Mouse (Mus musculus) liver, embryonic 15.5 days (tissue): ENCODE measurements around the gene H2-Oa. TPM values are rescaled to one million over a fixed set of nuclear protein-coding genes. Genes with fewer than 3 reads are reported as not detected.

Experiments used
- ATAC-seq: fragments of 200-750 bp; cut with Nextera tagmentation; 2 replicates; pipeline ENCODE4 v1.8.0; 2017; ENCODE audit warnings: moderate number of reproducible peaks, mild to moderate bottlenecking, moderate library complexity; ENCODE audit not compliant: insufficient read depth
- H3K27ac ChIP-seq: fragments of 300-500 bp; sonication (generic); replicated peaks from 2 replicates; pipeline ENCODE4 v1.5.1; 2015; ENCODE audit warnings: mild to moderate bottlenecking, inconsistent platforms
- H3K27me3 ChIP-seq: fragments of 300-500 bp; sonication (generic); 2 replicates; pipeline ENCODE4 v1.6.1; 2015; ENCODE audit warnings: mild to moderate bottlenecking, inconsistent platforms
- H3K36me3 ChIP-seq: fragments of 300-500 bp; sonication (generic); replicated peaks from 2 replicates; pipeline ENCODE4 v1.6.1; 2015; ENCODE audit warnings: moderate library complexity, mild to moderate bottlenecking, inconsistent platforms
- H3K4me1 ChIP-seq: fragments of 300-500 bp; sonication (generic); replicated peaks from 2 replicates; pipeline ENCODE4 v1.6.1; 2015; ENCODE audit warnings: inconsistent platforms
- H3K4me2 ChIP-seq: fragments of 300-500 bp; sonication (generic); 2 replicates; pipeline ENCODE4 v1.6.1; 2015; ENCODE audit warnings: moderate library complexity, mild to moderate bottlenecking, inconsistent platforms
- H3K4me3 ChIP-seq: fragments of 300-500 bp; sonication (generic); replicated peaks from 2 replicates; pipeline ENCODE4 v1.5.1; 2015; ENCODE audit warnings: mild to moderate bottlenecking, inconsistent platforms
- H3K9ac ChIP-seq: fragments of 300-500 bp; sonication (generic); 2 replicates; pipeline ENCODE4 v1.6.1; 2015; ENCODE audit warnings: moderate library complexity, mild to moderate bottlenecking, inconsistent platforms
- H3K9me3 ChIP-seq: fragments of 300-500 bp; sonication (generic); replicated peaks from 2 replicates; pipeline ENCODE4 v1.6.1; 2016; ENCODE audit warnings: inconsistent platforms
- WGBS: fragments of 180-500 bp; shearing (Covaris S2); methylation state at CpG from one replicate; pipeline ENCODE4 v1.1.7; 2015; ENCODE audit warnings: mixed read lengths; ENCODE audit not compliant: insufficient replicate concordance; 5-methylcytosine and 5-hydroxymethylcytosine counted together
- polyA plus RNA-seq: library from polyadenylated mRNA; unstranded; fragments of >200 nt; fragmentation: Nextera tagmentation; extraction: Ambion mirVana; gene quantifications from 2 replicates; pipeline ENCODE4 v1.2.1, GENCODE M21; 2015

Gene H2-Oa
- polyA plus RNA-seq, 1 experiment from 2014 or later: 0.40 TPM

- Histone ChIP-seq H3K36me3 (peaks cover 15% of the 10 kb centered on the region), H3K27me3 (peaks cover under 1% of the 10 kb centered on the region; the same call in 1 of the 2 replicates), H3K9me3 (no peaks in the 10 kb centered on the region), H3K4me2 (peak within 1 kb of the TSS; percentile 99), H3K9ac (peak within 1 kb of the TSS; percentile 91), H3K27ac (peak within 1 kb of the TSS; percentile 99), H3K4me1 (peaks cover 68% of the 10 kb centered on the region), H3K4me3 (peak within 1 kb of the TSS; percentile 94)
- WGBS: under 1% methylated on average over 75 of the region's 75 CpGs
- ATAC-seq: peak; percentile 46
These were observed 30.2 kb downstream of the H2-Oa start, which contains the start of gene Brd2 for GRCm38 (mm10) chr17:34122188-34122984. Gene Brd2, minus strand, starts transcription at chr17:34122634.

- Histone ChIP-seq H3K4me1 (peaks cover 70% of the 10 kb centered on the region), H3K9ac (peak overlapping the region; percentile 91), H3K9me3 (no peaks in the 10 kb centered on the region), H3K27me3 (peaks cover 7% of the 10 kb centered on the region), H3K4me2 (peak overlapping the region; percentile 99), H3K27ac (peak overlapping the region; percentile 99), H3K36me3 (peaks cover 7% of the 10 kb centered on the region), H3K4me3 (peak overlapping the region; percentile 94)
- no peak for ATAC-seq
- 1% methylated on average over 7 of the region's 7 CpGs for WGBS
These were observed 31.0 kb downstream of the H2-Oa start for GRCm38 (mm10) chr17:34123111-34123510.

GRCm38 (mm10) chr17:34123518-34123917 is 31.4 kb downstream of the H2-Oa start:
- peak overlapping the region; percentile 99 for H3K27ac ChIP-seq
- peaks cover 11% of the 10 kb centered on the region for H3K27me3 ChIP-seq
- H3K36me3 ChIP-seq: peaks cover 3% of the 10 kb centered on the region
- 25% methylated on average over 2 of the region's 2 CpGs for WGBS
- peak overlapping the region; percentile 99 for H3K4me2 ChIP-seq
- H3K9me3 ChIP-seq: no peaks in the 10 kb centered on the region
- H3K9ac ChIP-seq: peak overlapping the region; percentile 91
- peak overlapping the region; percentile 94 for H3K4me3 ChIP-seq
- ATAC-seq: no peak
- H3K4me1 ChIP-seq: peaks cover 74% of the 10 kb centered on the region

- H3K9me3 ChIP-seq: no peaks in the 10 kb centered on the region
- no peaks in the 10 kb centered on the region; the same call in 1 of the 2 replicates for H3K36me3 ChIP-seq
- H3K27me3 ChIP-seq: peaks cover 23% of the 10 kb centered on the region
- H3K27ac ChIP-seq: no peak overlapping the region
- no peak overlapping the region for H3K9ac ChIP-seq
- no peak overlapping the region for H3K4me3 ChIP-seq
- 23% methylated on average over 6 of the region's 6 CpGs for WGBS
- no peak for ATAC-seq
- peak overlapping the region; percentile 99 for H3K4me2 ChIP-seq
- H3K4me1 ChIP-seq: peaks cover 83% of the 10 kb centered on the region
These were observed 32.5 kb downstream of the H2-Oa start for GRCm38 (mm10) chr17:34124649-34125048.

DNA sequence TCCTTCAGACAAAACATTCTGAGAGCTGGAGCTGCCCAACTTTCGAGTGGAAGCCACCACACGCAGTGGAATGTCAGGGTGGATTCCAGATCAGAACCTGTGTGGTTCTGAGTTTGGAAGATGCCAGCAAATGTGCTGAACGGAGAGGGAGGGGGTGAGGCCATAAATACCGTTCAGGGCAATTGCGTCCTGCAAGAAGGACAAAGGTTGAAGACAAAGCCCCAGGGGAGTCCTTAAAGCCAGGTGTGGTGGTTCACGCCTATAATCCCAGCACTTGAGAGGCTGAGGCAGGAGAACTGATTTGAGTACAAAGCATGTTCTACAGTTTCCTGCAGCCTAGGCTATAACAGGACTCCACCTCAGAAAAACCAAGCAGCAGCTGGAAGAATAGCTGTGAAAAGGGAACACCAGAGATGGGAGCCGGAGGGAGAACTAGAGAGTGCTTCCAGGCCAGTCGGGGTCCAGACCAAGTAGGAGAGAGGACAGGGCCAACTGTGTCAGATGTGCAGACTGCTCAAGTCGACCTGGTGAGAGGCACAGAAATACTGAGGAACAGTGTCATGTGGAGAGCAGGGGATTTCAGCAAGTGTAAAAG is 34.8 kb downstream of the H2-Oa start:
- H3K27me3 ChIP-seq: peaks cover 41% of the 10 kb centered on the region
- H3K4me3 ChIP-seq: no peak overlapping the region
- H3K4me2 ChIP-seq: peak overlapping the region; percentile 35
- H3K27ac ChIP-seq: no peak overlapping the region
- H3K36me3 ChIP-seq: no peaks in the 10 kb centered on the region; the same call in 1 of the 2 replicates
- ATAC-seq: no peak
- no peak overlapping the region for H3K9ac ChIP-seq
- H3K4me1 ChIP-seq: peaks cover 80% of the 10 kb centered on the region
- WGBS: 62% methylated on average over 9 of the region's 9 CpGs
- no peaks in the 10 kb centered on the region for H3K9me3 ChIP-seq

- Histone ChIP-seq H3K27me3 (peaks cover 41% of the 10 kb centered on the region), H3K4me2 (peak overlapping the region; percentile 35), H3K27ac (no peak overlapping the region), H3K4me1 (peaks cover 78% of the 10 kb centered on the region), H3K4me3 (no peak overlapping the region), H3K36me3 (no peaks in the 10 kb centered on the region; the same call in 1 of the 2 replicates), H3K9me3 (no peaks in the 10 kb centered on the region), H3K9ac (no peak overlapping the region)
- ATAC-seq: no peak
- 12% methylated on average over 6 of the region's 6 CpGs for WGBS
These were observed 35.3 kb downstream of the H2-Oa start for GRCm38 (mm10) chr17:34127475-34127874.

DNA sequence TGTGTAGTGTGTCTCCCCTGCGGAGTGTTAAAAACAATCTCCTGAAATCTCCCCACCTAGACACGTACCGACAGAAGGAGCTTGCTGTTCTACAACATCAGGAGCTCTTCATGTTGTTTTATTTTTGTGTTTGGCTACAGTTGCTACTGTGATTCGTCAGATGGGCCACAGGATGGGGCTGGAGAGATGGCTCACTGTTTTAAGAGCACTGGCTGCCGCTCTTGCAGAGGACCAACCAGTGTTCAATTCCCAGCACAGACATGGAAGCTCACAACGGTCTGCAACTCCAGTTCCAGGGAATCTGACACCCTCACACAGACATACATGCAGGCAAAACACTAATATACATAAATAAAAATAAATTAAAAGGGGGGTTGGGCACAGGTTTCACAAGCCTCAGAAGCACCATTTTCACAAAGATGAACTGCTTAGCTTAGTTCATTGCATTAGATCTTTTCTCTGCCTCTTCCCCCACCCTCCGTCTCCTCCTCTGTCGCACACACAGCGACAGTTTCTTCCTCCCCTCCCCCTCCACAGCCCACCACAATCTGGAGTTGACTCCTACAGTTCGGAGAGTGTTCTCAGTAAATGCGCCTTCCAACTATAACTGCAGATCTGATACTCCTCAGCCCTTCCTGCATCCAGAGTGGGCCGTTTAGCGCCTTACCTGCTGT is 36.3 kb downstream of the H2-Oa start:
- H3K4me3 ChIP-seq: no peak overlapping the region
- WGBS: 28% methylated on average over 13 of the region's 13 CpGs
- no peaks in the 10 kb centered on the region; the same call in 1 of the 2 replicates for H3K36me3 ChIP-seq
- no peak overlapping the region for H3K9ac ChIP-seq
- H3K4me2 ChIP-seq: 0 out of 2 replicates have a peak overlapping the region, but pooled peaks have one; percentile 23
- H3K27ac ChIP-seq: no peak overlapping the region
- peaks cover 68% of the 10 kb centered on the region for H3K4me1 ChIP-seq
- no peak for ATAC-seq
- H3K9me3 ChIP-seq: no peaks in the 10 kb centered on the region
- H3K27me3 ChIP-seq: peaks cover 41% of the 10 kb centered on the region

- Histone ChIP-seq H3K9ac (no peak overlapping the region), H3K4me1 (peaks cover 61% of the 10 kb centered on the region), H3K9me3 (no peaks in the 10 kb centered on the region), H3K4me3 (no peak overlapping the region), H3K4me2 (0 out of 2 replicates have a peak overlapping the region, but pooled peaks have one; percentile 23), H3K27me3 (peaks cover 41% of the 10 kb centered on the region), H3K36me3 (no peaks in the 10 kb centered on the region; the same call in 1 of the 2 replicates), H3K27ac (no peak overlapping the region)
- WGBS: 15% methylated on average over 18 of the region's 18 CpGs
- no peak for ATAC-seq
These were observed 37.0 kb downstream of the H2-Oa start for GRCm38 (mm10) chr17:34128944-34129791.

- ATAC-seq: no peak
- 58% methylated on average over 19 of the region's 19 CpGs for WGBS
- Histone ChIP-seq H3K4me3 (no peak overlapping the region), H3K9me3 (no peaks in the 10 kb centered on the region), H3K27me3 (peaks cover 41% of the 10 kb centered on the region), H3K9ac (no peak overlapping the region), H3K27ac (no peak overlapping the region), H3K36me3 (no peaks in the 10 kb centered on the region; the same call in 1 of the 2 replicates), H3K4me2 (no peak overlapping the region), H3K4me1 (peaks cover 51% of the 10 kb centered on the region)
These were observed 38.2 kb downstream of the H2-Oa start for GRCm38 (mm10) chr17:34130073-34130947.

DNA sequence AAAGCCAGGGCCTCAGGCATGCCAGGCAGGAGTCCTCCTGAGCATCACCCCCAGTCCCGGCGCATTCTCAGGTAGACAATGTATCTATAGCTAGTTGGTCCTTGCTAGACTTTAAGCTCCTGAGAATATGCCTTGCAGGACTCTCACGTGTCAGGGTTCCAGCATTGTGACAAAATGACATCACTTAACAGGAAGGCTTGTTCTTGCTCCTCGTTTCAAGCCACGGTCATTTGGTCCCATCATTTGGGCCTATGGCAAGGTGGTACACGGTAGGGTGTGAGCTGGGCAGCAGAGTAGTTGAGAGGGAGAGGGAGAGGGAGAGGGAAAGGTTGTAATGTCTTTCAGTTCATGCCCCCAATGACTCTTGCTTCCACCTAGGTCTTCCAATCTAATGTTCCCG is 39.8 kb downstream of the H2-Oa start:
- H3K4me1 ChIP-seq: peaks cover 44% of the 10 kb centered on the region
- ATAC-seq: no peak
- peaks cover 48% of the 10 kb centered on the region for H3K27me3 ChIP-seq
- H3K27ac ChIP-seq: no peak overlapping the region
- H3K9ac ChIP-seq: no peak overlapping the region
- no peaks in the 10 kb centered on the region for H3K36me3 ChIP-seq
- no peaks in the 10 kb centered on the region for H3K9me3 ChIP-seq
- H3K4me2 ChIP-seq: no peak overlapping the region
- WGBS: 65% methylated on average over 7 of the region's 7 CpGs
- H3K4me3 ChIP-seq: no peak overlapping the region
